Mouse (Mus musculus) hindbrain, embryonic 16.5 days (tissue): Measurements from ENCODE around the gene Dab2. TPM values are rescaled to one million over a fixed set of nuclear protein-coding genes. Genes with fewer than 3 reads are reported as not detected.

ENCODE experiments used
- ATAC-seq: fragments of 200-750 bp; cut with Nextera tagmentation; 2 replicates; pipeline ENCODE4 v1.8.0; 2017; ENCODE audit warnings: moderate TSS enrichment, moderate library complexity
- H3K27ac ChIP-seq: fragments of 300-500 bp; sonication (generic); 2 replicates; pipeline ENCODE4 v1.5.1; 2014; ENCODE audit warnings: low read depth, mild to moderate bottlenecking, control low read depth, low read length, moderate library complexity
- H3K27me3 ChIP-seq: fragments of 300-500 bp; sonication (generic); replicated peaks from 2 replicates; pipeline ENCODE4 v1.6.1; 2014; ENCODE audit warnings: low read length; ENCODE audit not compliant: control insufficient read depth, insufficient read depth
- H3K36me3 ChIP-seq: fragments of 300-500 bp; sonication (generic); 2 replicates; pipeline ENCODE4 v1.6.1; 2014; ENCODE audit warnings: mild to moderate bottlenecking, low read length, moderate library complexity, mixed read lengths; ENCODE audit not compliant: control insufficient read depth, insufficient read depth
- H3K4me1 ChIP-seq: fragments of 300-500 bp; sonication (generic); 2 replicates; pipeline ENCODE4 v1.6.1; 2014; ENCODE audit warnings: low read depth, low read length; ENCODE audit not compliant: control insufficient read depth, insufficient read depth
- H3K4me2 ChIP-seq: fragments of 300-500 bp; sonication (generic); 2 replicates; pipeline ENCODE4 v1.6.1; 2014; ENCODE audit warnings: mild to moderate bottlenecking, low read length, control low read depth, moderate library complexity
- H3K4me3 ChIP-seq: fragments of 300-500 bp; sonication (generic); 2 replicates; pipeline ENCODE4 v1.5.1; 2014; ENCODE audit warnings: mild to moderate bottlenecking, low read length, control low read depth, moderate library complexity
- H3K9ac ChIP-seq: fragments of 300-500 bp; sonication (generic); 2 replicates; pipeline ENCODE4 v1.6.1; 2014; ENCODE audit warnings: low read depth, mild to moderate bottlenecking, control low read depth, low read length, moderate library complexity
- H3K9me3 ChIP-seq: fragments of 300-500 bp; sonication (generic); 2 replicates; pipeline ENCODE4 v1.6.1; 2014; ENCODE audit warnings: mild to moderate bottlenecking, low read length, moderate library complexity; ENCODE audit not compliant: control insufficient read depth
- WGBS: fragments of 180-500 bp; shearing (Covaris S2); extraction: QIAGEN DNeasy Blood & Tissue Kit; methylation state at CpG from one replicate; pipeline ENCODE4 v1.1.7; 2014; 5-methylcytosine and 5-hydroxymethylcytosine counted together
- polyA plus RNA-seq: library from polyadenylated mRNA; unstranded; fragments of >200 nt; fragmentation: Nextera tagmentation; extraction: Ambion mirVana; gene quantifications from 2 replicates; pipeline ENCODE4 v1.2.1, GENCODE M21; 2015

Gene Dab2
- polyA plus RNA-seq, 1 experiment from 2014 or later: 16.2 TPM

DNA sequence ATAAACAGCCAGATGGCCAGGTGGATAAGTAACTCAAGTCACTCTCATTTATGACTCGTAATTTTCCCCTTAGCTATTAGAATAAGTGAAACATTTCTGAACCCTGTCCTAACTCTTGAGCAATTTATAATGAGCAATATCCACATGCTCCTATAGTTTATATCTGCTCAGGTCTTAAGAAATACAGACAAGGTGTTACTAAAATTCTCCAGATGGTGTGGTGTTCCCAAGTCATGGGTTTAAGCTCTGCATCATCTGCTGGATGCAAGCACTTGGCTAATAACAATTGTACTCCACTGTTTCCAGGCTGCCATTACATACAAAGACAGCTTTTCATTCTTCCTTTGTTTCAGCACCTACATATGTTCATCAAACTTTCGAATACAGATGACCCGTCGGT lies 98.6 kb downstream of the Dab2 start:
- 91% methylated on average over 4 of the region's 4 CpGs for WGBS
- Histone ChIP-seq H3K27ac (no peak overlapping the region), H3K9ac (no peak overlapping the region), H3K4me1 (no peaks in the 10 kb centered on the region), H3K9me3 (no peaks in the 10 kb centered on the region), H3K4me3 (no peak overlapping the region), H3K4me2 (no peak overlapping the region), H3K36me3 (no peaks in the 10 kb centered on the region), H3K27me3 (no peaks in the 10 kb centered on the region)
- ATAC-seq: no peak

DNA sequence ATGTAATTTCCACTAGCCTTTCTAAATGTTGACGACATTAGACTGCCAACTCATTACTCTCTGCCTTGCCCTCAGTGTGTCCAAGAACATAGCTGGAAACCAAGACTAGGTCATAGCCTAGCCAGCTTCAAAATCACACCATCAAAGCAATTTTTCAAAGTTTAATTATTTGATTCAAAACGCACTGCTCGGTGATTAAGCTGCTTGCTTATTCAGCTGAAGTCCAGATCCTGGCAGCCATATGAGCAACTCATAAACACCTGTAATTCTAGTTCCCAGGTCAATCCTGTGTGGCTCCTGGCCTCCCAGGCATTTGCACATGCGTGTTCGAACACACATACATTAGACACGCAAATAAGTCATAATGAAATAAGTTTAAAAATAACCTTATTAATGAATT lies 99.3 kb downstream of the Dab2 start:
- no peaks in the 10 kb centered on the region for H3K9me3 ChIP-seq
- no peak overlapping the region for H3K4me3 ChIP-seq
- ATAC-seq: no peak
- no peak overlapping the region for H3K9ac ChIP-seq
- H3K27ac ChIP-seq: no peak overlapping the region
- H3K4me2 ChIP-seq: no peak overlapping the region
- H3K4me1 ChIP-seq: no peaks in the 10 kb centered on the region
- H3K27me3 ChIP-seq: no peaks in the 10 kb centered on the region
- H3K36me3 ChIP-seq: no peaks in the 10 kb centered on the region
- 87% methylated on average over 6 of the region's 6 CpGs for WGBS

DNA sequence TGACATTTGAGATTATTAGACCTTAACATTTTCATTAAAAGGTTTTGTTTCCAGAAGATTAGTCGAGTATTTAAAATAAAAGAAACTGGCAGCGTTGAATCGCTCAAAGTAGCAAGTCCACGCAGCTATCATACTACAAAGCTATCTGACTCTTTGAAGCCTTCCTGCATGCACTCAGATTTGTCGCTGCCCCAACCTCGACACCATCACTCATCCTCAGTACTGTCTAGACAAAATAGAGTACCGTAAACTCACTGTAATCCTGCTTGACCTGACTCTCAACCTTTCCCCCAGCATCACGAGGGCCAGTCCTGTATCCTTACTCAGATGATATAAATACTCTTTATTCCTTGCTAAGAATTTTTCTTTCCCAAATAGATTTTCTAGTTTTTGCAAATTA lies 100.5 kb downstream of the Dab2 start:
- Histone ChIP-seq H3K9ac (no peak overlapping the region), H3K27ac (no peak overlapping the region), H3K4me3 (no peak overlapping the region), H3K27me3 (no peaks in the 10 kb centered on the region), H3K36me3 (no peaks in the 10 kb centered on the region), H3K9me3 (no peaks in the 10 kb centered on the region), H3K4me2 (no peak overlapping the region), H3K4me1 (no peaks in the 10 kb centered on the region)
- WGBS: 78% methylated on average over 8 of the region's 8 CpGs
- ATAC-seq: no peak

DNA sequence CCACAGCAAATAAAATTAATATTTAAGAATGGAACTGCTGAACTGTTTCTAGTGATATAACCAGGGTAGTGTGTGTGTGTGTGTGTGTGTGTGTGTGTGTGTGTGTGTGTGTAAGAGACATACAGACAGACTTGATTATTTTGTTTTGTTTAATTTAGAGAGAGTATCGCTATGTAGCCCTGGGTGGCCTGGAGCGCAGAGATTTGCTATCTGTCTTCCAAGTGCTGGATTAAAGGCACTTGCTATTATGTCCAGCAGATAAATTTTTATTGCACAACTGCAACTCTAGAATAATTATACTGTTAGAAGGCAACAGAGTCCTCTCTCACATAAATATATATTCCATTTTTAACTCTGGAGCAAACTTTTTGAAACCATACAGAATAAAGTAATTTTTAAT lies 102.8 kb downstream of the Dab2 start:
- 88% methylated on average over 2 of the region's 2 CpGs for WGBS
- no peaks in the 10 kb centered on the region for H3K4me1 ChIP-seq
- no peaks in the 10 kb centered on the region for H3K27me3 ChIP-seq
- no peak overlapping the region for H3K4me2 ChIP-seq
- ATAC-seq: no peak
- no peak overlapping the region for H3K27ac ChIP-seq
- no peak overlapping the region for H3K4me3 ChIP-seq
- H3K9ac ChIP-seq: no peak overlapping the region
- no peaks in the 10 kb centered on the region for H3K36me3 ChIP-seq
- no peaks in the 10 kb centered on the region for H3K9me3 ChIP-seq

DNA sequence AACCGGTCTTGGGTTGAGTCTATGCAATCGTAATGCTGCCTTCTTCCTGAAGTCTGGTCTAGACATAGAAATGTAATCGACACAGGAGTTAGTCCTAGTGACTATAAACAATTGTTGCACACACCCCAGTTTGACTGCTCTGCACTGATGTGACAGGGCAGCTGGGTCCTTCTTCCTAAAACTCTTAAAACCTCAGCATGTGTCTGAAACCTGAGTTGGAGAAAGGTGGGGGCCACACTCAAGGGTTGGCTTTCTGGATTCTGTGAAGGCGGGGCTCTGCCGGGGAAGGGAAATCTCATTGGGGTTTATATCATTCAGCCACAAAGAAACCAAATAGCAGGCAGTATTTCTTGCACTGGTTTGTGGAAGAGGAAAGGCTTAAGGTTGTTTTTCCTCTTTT lies 104.6 kb downstream of the Dab2 start:
- H3K9me3 ChIP-seq: no peaks in the 10 kb centered on the region
- no peaks in the 10 kb centered on the region for H3K36me3 ChIP-seq
- no peak overlapping the region for H3K9ac ChIP-seq
- no peak overlapping the region for H3K27ac ChIP-seq
- no peak overlapping the region for H3K4me2 ChIP-seq
- WGBS: 89% methylated on average over 5 of the region's 5 CpGs
- H3K27me3 ChIP-seq: no peaks in the 10 kb centered on the region
- no peak for ATAC-seq
- no peaks in the 10 kb centered on the region for H3K4me1 ChIP-seq
- no peak overlapping the region for H3K4me3 ChIP-seq

DNA sequence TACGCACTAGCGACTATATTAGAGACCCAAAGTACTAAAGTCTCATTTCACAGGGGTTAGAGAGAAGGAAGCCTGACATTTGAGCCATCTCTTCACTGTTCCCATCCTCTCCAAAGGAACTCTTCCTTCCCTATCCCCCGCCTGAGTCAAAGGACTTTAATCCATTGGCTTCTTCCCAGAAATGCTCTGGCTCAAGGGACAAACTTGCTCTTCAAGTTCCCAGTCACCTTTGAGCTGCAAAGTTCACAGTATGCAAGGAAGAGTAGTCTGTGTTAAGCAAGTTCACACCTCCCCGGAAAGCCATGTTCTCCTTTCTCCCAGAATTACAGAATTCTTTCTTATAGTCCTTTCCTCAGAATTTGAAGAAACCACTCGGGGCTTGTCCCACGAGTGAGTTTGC lies 107.2 kb downstream of the Dab2 start:
- Histone ChIP-seq H3K4me2 (no peak overlapping the region), H3K4me3 (no peak overlapping the region), H3K9ac (no peak overlapping the region), H3K9me3 (no peaks in the 10 kb centered on the region), H3K27ac (no peak overlapping the region), H3K27me3 (no peaks in the 10 kb centered on the region), H3K36me3 (no peaks in the 10 kb centered on the region), H3K4me1 (no peaks in the 10 kb centered on the region)
- WGBS: 89% methylated on average over 6 of the region's 6 CpGs
- ATAC-seq: no peak

DNA sequence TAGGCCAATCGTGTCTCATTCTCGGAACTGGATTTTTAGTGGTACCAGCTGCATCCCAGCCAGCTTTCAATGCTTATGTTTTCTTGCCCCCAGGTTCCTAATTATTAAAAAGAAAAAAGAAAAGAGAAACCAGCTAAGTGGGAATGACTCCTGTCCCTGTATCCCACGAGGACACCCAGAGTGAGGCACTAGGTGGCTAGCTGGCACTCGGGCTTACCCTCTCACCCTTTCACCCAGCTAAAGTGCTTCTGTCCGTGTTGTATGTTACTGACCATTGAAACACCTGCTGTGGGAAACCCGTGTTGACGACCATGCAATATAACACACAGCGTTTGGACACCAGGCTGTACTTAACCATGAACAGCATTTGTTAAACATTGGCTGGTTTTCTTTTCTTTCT lies 109.4 kb downstream of the Dab2 start:
- no peak overlapping the region for H3K4me3 ChIP-seq
- WGBS: 88% methylated on average over 8 of the region's 8 CpGs
- no peak overlapping the region for H3K9ac ChIP-seq
- H3K27me3 ChIP-seq: no peaks in the 10 kb centered on the region
- ATAC-seq: no peak
- no peaks in the 10 kb centered on the region for H3K36me3 ChIP-seq
- H3K4me1 ChIP-seq: no peaks in the 10 kb centered on the region
- H3K27ac ChIP-seq: no peak overlapping the region
- H3K4me2 ChIP-seq: no peak overlapping the region
- no peaks in the 10 kb centered on the region for H3K9me3 ChIP-seq

DNA sequence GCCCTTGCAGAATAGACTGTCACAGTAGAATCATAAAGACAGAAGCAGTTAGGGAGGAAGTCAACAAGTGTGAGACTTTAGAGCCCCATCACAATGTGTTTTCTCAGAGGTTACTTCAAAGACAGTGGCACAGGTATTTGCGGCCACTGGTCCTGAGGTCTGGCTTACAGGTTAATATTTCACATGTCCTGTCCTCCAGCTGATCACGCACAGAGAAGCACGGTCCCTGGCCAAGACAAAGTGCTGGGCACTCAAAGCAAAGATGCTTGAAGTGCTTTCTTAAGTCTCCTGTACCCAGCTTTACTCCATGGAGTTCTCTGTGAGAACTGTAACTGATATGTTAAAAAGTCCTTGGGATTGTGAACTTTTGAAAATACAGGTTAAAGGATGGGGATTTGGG lies 110.6 kb downstream of the Dab2 start:
- Histone ChIP-seq H3K4me3 (no peak overlapping the region), H3K27ac (no peak overlapping the region), H3K4me1 (no peaks in the 10 kb centered on the region), H3K9me3 (no peaks in the 10 kb centered on the region), H3K36me3 (no peaks in the 10 kb centered on the region), H3K9ac (no peak overlapping the region), H3K27me3 (no peaks in the 10 kb centered on the region), H3K4me2 (no peak overlapping the region)
- no peak for ATAC-seq
- WGBS: 96% methylated on average over 3 of the region's 3 CpGs

DNA sequence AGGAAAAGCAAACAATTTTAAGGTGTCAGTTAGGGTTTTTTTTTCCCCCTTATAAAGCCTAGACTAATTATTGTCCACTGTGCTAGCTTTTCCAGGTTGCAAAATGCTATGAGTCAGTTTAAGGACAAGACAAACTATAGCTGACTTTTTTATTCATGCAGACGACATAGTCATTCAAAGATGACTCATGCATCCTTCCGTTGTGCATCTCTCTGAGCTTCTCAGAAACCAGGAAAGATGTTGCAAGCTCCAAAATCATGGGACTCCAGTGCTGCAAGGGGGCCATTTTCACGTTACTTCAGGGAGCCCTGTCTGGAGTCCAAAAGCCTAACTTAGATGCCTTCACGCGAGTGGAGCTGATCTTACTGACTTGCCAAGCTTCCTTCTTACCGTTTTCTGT lies 111.7 kb downstream of the Dab2 start:
- no peak for ATAC-seq
- Histone ChIP-seq H3K4me1 (no peaks in the 10 kb centered on the region), H3K9ac (no peak overlapping the region), H3K9me3 (no peaks in the 10 kb centered on the region), H3K4me3 (no peak overlapping the region), H3K27ac (no peak overlapping the region), H3K27me3 (no peaks in the 10 kb centered on the region), H3K4me2 (no peak overlapping the region), H3K36me3 (no peaks in the 10 kb centered on the region)
- WGBS: 92% methylated on average over 6 of the region's 6 CpGs

DNA sequence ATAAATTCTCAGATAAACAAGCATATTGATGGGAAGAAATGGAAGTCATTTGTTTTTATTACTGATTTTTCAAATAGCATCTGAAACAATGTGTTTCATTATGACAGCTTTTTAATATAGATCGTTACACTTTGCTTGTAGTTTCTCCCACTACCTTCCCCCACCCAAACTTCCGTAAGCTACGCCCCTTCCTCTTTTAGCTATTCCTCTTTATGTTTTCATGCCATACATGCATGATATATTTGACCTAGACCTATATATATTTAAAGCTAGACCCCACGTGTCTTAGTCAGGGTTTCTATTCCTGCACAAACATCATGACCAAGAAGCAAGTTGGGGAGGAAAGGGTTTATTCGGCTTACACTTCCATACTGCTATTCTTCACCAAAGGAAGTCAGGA lies 115.7 kb downstream of the Dab2 start:
- no peaks in the 10 kb centered on the region for H3K9me3 ChIP-seq
- H3K27me3 ChIP-seq: no peaks in the 10 kb centered on the region
- no peaks in the 10 kb centered on the region for H3K4me1 ChIP-seq
- no peak overlapping the region for H3K27ac ChIP-seq
- no peak overlapping the region for H3K4me3 ChIP-seq
- no peak overlapping the region for H3K9ac ChIP-seq
- 90% methylated on average over 5 of the region's 5 CpGs for WGBS
- H3K36me3 ChIP-seq: no peaks in the 10 kb centered on the region
- no peak overlapping the region for H3K4me2 ChIP-seq
- ATAC-seq: no peak
